Mouse (Mus musculus): ENCODE data around the gene Tox3.

DNA sequence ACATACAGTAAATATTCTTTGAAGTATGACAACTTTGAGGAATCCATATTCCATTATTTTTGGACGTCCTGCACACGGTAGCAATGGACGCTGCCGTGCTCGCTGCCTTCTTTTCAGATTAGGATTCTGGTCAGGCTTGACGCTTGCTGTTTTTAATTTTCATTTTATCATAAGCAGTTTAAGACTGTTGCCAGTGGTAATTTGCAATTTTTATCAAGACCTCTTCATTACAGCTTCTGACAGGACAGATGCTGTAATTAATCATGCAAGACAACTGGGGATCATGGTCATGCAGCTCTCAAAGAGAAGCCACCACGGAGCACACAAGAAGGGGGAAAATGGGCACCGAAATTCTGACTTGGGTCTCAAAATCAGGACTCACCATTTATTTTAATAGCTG, 101.8 kb downstream of the Tox3 start:
- no peak for TF ChIP-seq CTCF (IDR thresholded peaks at IDR 0.05; ENCODE audit: extremely low read depth, insufficient read length, insufficient replicate concordance, low read depth, low read length)
- no peak for TF ChIP-seq POLR2A (IDR thresholded peaks at IDR 0.05; ENCODE audit: low read depth, low read length)

All from small intestine, adult 2 months (tissue).